Mouse (Mus musculus): Measurements from ENCODE around the gene Olfr1137.

DNA sequence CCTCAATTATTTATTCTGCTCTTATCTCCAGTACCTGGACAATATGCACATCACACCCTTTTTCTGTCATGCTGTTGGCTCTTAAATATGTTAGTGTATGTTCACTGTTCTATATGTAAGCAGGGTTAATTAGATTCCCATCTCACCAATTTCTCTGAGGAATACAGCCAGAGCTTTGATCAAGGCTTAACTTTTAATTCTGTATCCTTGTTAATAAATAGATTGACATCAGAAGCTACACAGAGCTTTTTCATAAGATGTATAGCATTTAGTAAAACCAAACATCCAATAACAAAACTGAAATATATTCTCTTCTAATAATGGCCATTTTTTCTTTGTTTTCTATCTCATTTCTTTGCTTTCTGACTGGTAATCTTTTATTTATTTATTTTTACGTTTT, 39.4 kb downstream of the Olfr1137 start, which contains the start of gene Olfr1135:
- TF ChIP-seq CTCF (IDR thresholded peaks at IDR 0.05; ENCODE audit: extremely low read depth, insufficient read length, insufficient replicate concordance, low read depth, low read length) (no peak), POLR2A (IDR thresholded peaks at IDR 0.05; ENCODE audit: low read depth, low read length) (no peak)
